Mouse (Mus musculus): ENCODE results near the gene F8. TPM values are rescaled to one million over a fixed set of nuclear protein-coding genes. Genes with fewer than 3 reads are reported as not detected.
"Not testable (repeated sequence)": the region's sequence is repeated elsewhere in the genome, so short reads cannot be mapped to it uniquely, and the experiment has no call there.

Gene F8
- polyA plus RNA-seq, 1 experiment from 2014 or later, result 1.6 TPM

DNA sequence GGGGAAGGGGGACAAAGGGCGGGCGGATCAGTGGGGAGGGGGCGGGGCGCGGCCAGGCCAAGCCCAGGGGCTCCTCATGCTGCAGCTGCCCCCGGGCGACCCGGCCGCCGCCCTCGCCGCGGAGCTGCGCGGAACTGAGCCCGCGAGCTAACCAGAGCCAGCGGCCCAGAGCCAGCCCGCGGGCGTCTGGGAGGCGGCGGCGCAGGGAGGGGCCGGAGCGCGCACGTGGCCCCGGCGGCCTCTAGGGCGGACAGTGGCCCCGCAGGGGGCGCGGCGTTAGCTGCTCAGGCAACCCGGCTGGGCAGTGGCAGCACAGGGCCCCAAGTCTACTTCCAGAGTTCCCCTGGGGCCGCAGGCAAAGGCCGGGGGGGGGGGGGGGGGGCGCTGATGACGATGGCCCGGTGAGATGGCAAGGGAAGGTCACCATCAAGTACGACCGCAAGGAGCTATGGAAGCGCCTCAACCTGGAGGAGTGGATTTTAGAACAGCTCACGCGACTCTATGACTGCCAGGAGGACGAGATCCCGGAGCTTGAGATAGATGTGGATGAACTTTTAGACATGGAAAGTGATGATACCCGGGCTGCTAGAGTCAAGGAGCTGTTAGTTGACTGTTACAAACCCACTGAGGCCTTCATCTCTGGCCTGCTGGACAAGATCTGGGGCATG is 226.7 kb downstream of the F8 start:
- H3K4me1 ChIP-seq (replicated peaks; ENCODE audit: control insufficient read depth, insufficient read depth, low read length), result no peaks in the 10 kb centered on the region
- no peaks in the 10 kb centered on the region for H3K36me3 ChIP-seq (ENCODE audit: control insufficient read depth, insufficient read depth, low read length)
- 29% methylated on average over 19 of the region's 49 CpGs for WGBS
- H3K27me3 ChIP-seq (ENCODE audit: control insufficient read depth, insufficient read depth, low read length), result no peaks in the 10 kb centered on the region
- peak overlapping the region; percentile 50 for H3K4me2 ChIP-seq (ENCODE audit: low read depth, low read length, severe bottlenecking)
- no peaks in the 10 kb centered on the region for H3K9me3 ChIP-seq (ENCODE audit: control insufficient read depth, low read length)
- H3K4me3 ChIP-seq (ENCODE audit: low read depth, low read length), result peak overlapping the region; percentile 33
- H3K27ac ChIP-seq (ENCODE audit: low read depth, low read length), result no peak overlapping the region
- peak; percentile 74 for DNase-seq (ENCODE audit: low spot score)
- peak; percentile 82 for ATAC-seq (replicated peaks; ENCODE audit: low FRiP score)
- peak overlapping the region; percentile 44; the same call in 1 of the 2 replicates for H3K9ac ChIP-seq (ENCODE audit: low read length)

DNA sequence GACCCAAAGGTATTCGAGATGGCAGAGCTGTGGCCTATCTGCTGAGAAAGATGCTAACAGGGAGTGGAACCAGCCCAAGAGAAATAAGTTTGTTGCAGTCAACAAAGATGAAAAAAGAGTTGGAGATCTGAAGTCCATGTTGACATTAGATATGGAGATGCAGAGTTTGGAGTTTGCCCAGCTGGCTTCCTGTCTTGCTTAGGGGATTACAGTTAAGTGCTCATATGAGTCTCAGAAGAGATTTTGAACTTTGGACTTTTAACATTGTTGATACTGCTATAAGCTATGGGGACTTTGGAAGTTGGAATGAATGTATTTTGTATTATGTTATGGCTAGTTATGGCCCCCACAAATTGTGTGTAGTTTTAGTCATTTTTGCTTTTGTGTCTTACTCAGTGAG is 230.2 kb downstream of the F8 start:
- 61% methylated on average over 1 of the region's 1 CpGs for WGBS
- no peaks in the 10 kb centered on the region for H3K27me3 ChIP-seq (ENCODE audit: control insufficient read depth, insufficient read depth, low read length)
- no peaks in the 10 kb centered on the region for H3K36me3 ChIP-seq (ENCODE audit: control insufficient read depth, insufficient read depth, low read length)
- H3K4me3 ChIP-seq (ENCODE audit: low read depth, low read length), result no peak overlapping the region
- no peak overlapping the region for H3K27ac ChIP-seq (ENCODE audit: low read depth, low read length)
- DNase-seq (ENCODE audit: low spot score) (no peak), ATAC-seq (replicated peaks; ENCODE audit: low FRiP score) (no peak)
- no peak overlapping the region for H3K4me2 ChIP-seq (ENCODE audit: low read depth, low read length, severe bottlenecking)
- H3K4me1 ChIP-seq (replicated peaks; ENCODE audit: control insufficient read depth, insufficient read depth, low read length), result no peaks in the 10 kb centered on the region
- H3K9ac ChIP-seq (ENCODE audit: low read length), result no peak overlapping the region
- no peaks in the 10 kb centered on the region for H3K9me3 ChIP-seq (ENCODE audit: control insufficient read depth, low read length)

DNA sequence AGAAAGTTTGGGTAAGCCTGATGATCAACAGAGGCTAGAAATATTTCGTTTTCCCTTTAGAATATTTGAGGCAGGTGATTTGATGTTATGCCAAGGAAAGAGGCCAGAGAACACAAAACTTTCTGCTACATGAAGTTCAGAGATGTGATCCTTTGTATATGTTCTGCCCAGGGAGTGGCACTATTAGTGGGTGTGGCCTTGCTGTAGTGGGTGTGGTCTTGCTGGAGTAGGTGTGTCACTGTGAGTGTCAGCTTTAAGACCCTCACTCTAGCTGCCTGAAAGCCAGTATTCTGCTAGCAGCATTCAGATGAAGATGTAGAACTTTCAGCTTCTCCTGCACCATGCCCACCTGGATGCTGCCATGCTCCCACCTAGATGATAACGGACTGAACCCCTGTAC is 232.1 kb downstream of the F8 start:
- Histone ChIP-seq H3K9me3 (ENCODE audit: control insufficient read depth, low read length) (no peaks in the 10 kb centered on the region), H3K9ac (ENCODE audit: low read length) (no peak overlapping the region), H3K36me3 (ENCODE audit: control insufficient read depth, insufficient read depth, low read length) (no peaks in the 10 kb centered on the region), H3K4me3 (ENCODE audit: low read depth, low read length) (no peak overlapping the region), H3K27ac (ENCODE audit: low read depth, low read length) (no peak overlapping the region), H3K4me2 (ENCODE audit: low read depth, low read length, severe bottlenecking) (no peak overlapping the region), H3K4me1 (replicated peaks; ENCODE audit: control insufficient read depth, insufficient read depth, low read length) (no peaks in the 10 kb centered on the region), H3K27me3 (ENCODE audit: control insufficient read depth, insufficient read depth, low read length) (no peaks in the 10 kb centered on the region)
- WGBS, result 84% methylated on average over 2 of the region's 2 CpGs
- DNase-seq (ENCODE audit: low spot score), result no peak
- no peak for ATAC-seq (replicated peaks; ENCODE audit: low FRiP score)

DNA sequence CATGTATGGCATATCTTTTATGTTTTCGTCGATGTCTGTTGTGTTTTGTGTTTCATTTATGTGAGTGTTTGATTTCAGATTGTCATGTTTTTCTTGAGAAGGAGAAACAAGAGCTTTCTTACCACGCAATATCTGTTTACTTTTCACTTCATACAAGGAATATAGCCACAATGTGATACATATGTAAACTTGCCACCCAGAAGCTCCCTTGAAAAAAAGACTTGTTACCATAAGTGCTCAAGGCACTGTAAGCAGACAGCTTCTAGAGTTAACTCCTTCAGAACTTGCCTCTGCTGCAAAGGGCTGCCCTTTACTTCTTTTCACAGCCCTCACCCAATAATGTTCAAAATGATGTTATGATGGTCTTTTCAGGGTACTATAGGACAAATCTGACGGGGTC is 234.0 kb downstream of the F8 start:
- no peaks in the 10 kb centered on the region for H3K4me1 ChIP-seq (replicated peaks; ENCODE audit: control insufficient read depth, insufficient read depth, low read length)
- H3K4me3 ChIP-seq (ENCODE audit: low read depth, low read length), result no peak overlapping the region
- DNase-seq (ENCODE audit: low spot score) (no peak), ATAC-seq (replicated peaks; ENCODE audit: low FRiP score) (no peak)
- WGBS, result 87% methylated on average over 4 of the region's 4 CpGs
- no peaks in the 10 kb centered on the region for H3K36me3 ChIP-seq (ENCODE audit: control insufficient read depth, insufficient read depth, low read length)
- no peak overlapping the region for H3K27ac ChIP-seq (ENCODE audit: low read depth, low read length)
- no peaks in the 10 kb centered on the region for H3K9me3 ChIP-seq (ENCODE audit: control insufficient read depth, low read length)
- no peak overlapping the region for H3K9ac ChIP-seq (ENCODE audit: low read length)
- H3K4me2 ChIP-seq (ENCODE audit: low read depth, low read length, severe bottlenecking), result no peak overlapping the region
- H3K27me3 ChIP-seq (ENCODE audit: control insufficient read depth, insufficient read depth, low read length), result no peaks in the 10 kb centered on the region

GRCm38 (mm10) chrX:75143124-75143555 is 239.3 kb downstream of the F8 start:
- H3K4me2 ChIP-seq (ENCODE audit: low read depth, low read length, severe bottlenecking), result peak overlapping the region; percentile 44; the same call in 1 of the 2 replicates
- not testable (repeated sequence) for H3K4me1 ChIP-seq (replicated peaks; ENCODE audit: control insufficient read depth, insufficient read depth, low read length); H3K9ac ChIP-seq (ENCODE audit: low read length); H3K9me3 ChIP-seq (ENCODE audit: control insufficient read depth, low read length); H3K27ac ChIP-seq (ENCODE audit: low read depth, low read length); H3K27me3 ChIP-seq (ENCODE audit: control insufficient read depth, insufficient read depth, low read length); H3K36me3 ChIP-seq (ENCODE audit: control insufficient read depth, insufficient read depth, low read length)
- peak overlapping the region; percentile 29; the same call in 1 of the 2 replicates for H3K4me3 ChIP-seq (ENCODE audit: low read depth, low read length)
- WGBS, result 18% methylated on average over 27 of the region's 42 CpGs
- peak; percentile 36 for ATAC-seq (replicated peaks; ENCODE audit: low FRiP score)
- DNase-seq (ENCODE audit: low spot score), result peak; percentile 51

DNA sequence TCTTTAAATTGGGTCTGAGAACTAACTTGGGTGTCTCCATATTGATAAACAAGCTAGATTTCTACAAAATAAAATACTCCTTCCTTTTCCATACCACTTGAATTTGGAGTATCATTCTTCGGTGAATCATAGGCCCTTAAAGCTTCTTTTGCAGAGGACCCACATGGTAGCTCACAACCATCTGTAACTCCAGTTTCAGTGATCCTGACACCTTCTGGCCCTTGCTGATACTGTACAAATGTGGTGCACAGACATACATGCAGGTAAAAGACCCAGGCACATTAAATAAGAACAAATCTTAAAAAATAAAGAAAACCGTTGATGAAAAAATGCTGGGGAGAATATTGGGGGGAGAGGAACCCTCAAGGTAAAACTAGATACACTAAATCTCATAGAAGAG is 244.2 kb downstream of the F8 start:
- ATAC-seq (replicated peaks; ENCODE audit: low FRiP score) (no peak), DNase-seq (ENCODE audit: low spot score) (no peak)
- Histone ChIP-seq H3K9ac (ENCODE audit: low read length) (no peak overlapping the region), H3K36me3 (ENCODE audit: control insufficient read depth, insufficient read depth, low read length) (no peaks in the 10 kb centered on the region), H3K9me3 (ENCODE audit: control insufficient read depth, low read length) (no peaks in the 10 kb centered on the region), H3K4me1 (replicated peaks; ENCODE audit: control insufficient read depth, insufficient read depth, low read length) (no peaks in the 10 kb centered on the region), H3K4me2 (ENCODE audit: low read depth, low read length, severe bottlenecking) (no peak overlapping the region), H3K27ac (ENCODE audit: low read depth, low read length) (no peak overlapping the region), H3K27me3 (ENCODE audit: control insufficient read depth, insufficient read depth, low read length) (no peaks in the 10 kb centered on the region), H3K4me3 (ENCODE audit: low read depth, low read length) (no peak overlapping the region)
- WGBS, result 94% methylated on average over 2 of the region's 2 CpGs

DNA sequence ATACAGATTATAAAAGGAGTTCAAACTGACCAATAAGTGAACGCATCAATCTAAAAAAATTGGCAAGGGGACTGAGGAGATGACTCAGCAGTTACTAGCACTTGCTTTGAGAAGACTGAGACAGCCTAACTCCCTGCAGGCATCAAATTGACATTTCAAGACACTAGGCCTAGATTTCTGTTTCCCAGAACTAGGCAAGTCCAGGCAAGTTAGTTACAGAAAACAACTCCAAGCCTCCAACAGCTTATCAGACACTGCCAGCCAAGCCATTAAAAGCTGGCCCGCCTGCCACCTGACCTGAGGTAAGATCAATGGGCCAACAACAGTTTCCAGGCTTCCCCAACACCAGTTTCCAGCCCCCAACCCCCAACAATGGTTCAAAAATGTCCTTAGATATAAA is 244.7 kb downstream of the F8 start:
- Histone ChIP-seq H3K9ac (ENCODE audit: low read length) (no peak overlapping the region), H3K4me1 (replicated peaks; ENCODE audit: control insufficient read depth, insufficient read depth, low read length) (no peaks in the 10 kb centered on the region), H3K27ac (ENCODE audit: low read depth, low read length) (no peak overlapping the region), H3K4me3 (ENCODE audit: low read depth, low read length) (no peak overlapping the region), H3K36me3 (ENCODE audit: control insufficient read depth, insufficient read depth, low read length) (no peaks in the 10 kb centered on the region), H3K27me3 (ENCODE audit: control insufficient read depth, insufficient read depth, low read length) (no peaks in the 10 kb centered on the region), H3K4me2 (ENCODE audit: low read depth, low read length, severe bottlenecking) (no peak overlapping the region), H3K9me3 (ENCODE audit: control insufficient read depth, low read length) (no peaks in the 10 kb centered on the region)
- WGBS, result 88% methylated on average over 2 of the region's 2 CpGs
- no peak for DNase-seq (ENCODE audit: low spot score)
- ATAC-seq (replicated peaks; ENCODE audit: low FRiP score), result no peak

DNA sequence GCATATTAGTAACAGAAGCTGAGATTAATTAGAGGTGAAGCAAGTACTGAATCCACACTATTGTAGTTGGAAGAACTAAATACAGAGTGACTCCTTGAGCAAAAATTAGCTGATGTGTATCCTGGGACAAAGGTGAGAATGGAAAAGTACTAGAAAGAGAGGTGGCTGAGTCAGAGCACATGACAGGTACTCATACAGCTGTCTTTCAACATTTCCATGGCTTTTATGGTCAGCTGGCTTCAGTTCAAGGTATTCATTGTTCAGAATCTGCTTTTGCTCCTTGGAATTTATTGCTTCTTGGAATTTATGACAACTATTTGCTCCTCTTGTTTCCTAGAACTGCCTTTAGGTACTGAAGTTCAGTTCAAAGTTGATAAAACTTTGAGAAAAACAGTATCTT is 245.5 kb downstream of the F8 start:
- Histone ChIP-seq H3K36me3 (ENCODE audit: control insufficient read depth, insufficient read depth, low read length) (no peaks in the 10 kb centered on the region), H3K9ac (ENCODE audit: low read length) (no peak overlapping the region), H3K4me3 (ENCODE audit: low read depth, low read length) (no peak overlapping the region), H3K4me1 (replicated peaks; ENCODE audit: control insufficient read depth, insufficient read depth, low read length) (no peaks in the 10 kb centered on the region), H3K27me3 (ENCODE audit: control insufficient read depth, insufficient read depth, low read length) (no peaks in the 10 kb centered on the region), H3K9me3 (ENCODE audit: control insufficient read depth, low read length) (no peaks in the 10 kb centered on the region), H3K4me2 (ENCODE audit: low read depth, low read length, severe bottlenecking) (no peak overlapping the region), H3K27ac (ENCODE audit: low read depth, low read length) (no peak overlapping the region)
- DNase-seq (ENCODE audit: low spot score) (no peak), ATAC-seq (replicated peaks; ENCODE audit: low FRiP score) (no peak)

DNA sequence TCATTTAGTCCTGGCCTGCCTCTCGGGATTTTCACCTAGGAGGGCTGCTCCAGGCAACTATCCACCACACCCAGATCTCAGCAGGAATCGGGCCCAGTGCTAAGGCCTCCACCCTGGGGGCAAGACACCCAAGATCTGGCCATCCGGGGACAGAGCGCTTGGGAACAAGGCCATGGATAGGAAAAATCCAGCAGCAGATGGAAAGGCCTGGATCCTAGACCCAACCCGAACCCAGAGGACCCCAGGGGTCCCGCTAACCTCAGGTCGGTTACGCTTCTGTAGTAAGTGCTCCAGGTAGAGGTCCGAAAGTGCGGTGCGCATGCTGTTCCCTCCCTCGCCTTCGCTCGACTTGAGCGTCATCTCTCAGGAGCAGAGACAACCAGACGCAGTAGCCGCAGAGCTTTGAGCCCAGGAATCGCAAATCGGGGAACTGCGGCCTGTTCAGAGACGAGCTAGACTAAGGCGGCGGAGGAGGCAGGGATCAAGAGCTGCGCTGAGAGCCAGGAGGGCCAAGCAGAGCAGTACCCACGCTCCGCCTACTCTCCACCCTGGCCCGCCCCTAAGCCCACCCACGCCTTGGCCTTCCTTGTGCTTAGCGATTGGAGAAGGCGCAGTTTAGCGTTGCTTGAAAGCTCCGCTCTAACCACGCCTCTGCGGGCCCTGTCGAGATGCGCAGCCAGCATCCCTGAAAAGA is 251.8 kb downstream of the F8 start, which contains the start of gene Mpp1:
TSS of gene Mpp1 (minus strand) at position 550 of the 694 bp plus-strand sequence.
- Histone ChIP-seq H3K4me3 (ENCODE audit: low read depth, low read length) (peak within 1 kb of the TSS; percentile 43), H3K36me3 (ENCODE audit: control insufficient read depth, insufficient read depth, low read length) (no peaks in the 10 kb centered on the region), H3K27me3 (ENCODE audit: control insufficient read depth, insufficient read depth, low read length) (no peaks in the 10 kb centered on the region), H3K4me2 (ENCODE audit: low read depth, low read length, severe bottlenecking) (peak within 1 kb of the TSS; percentile 51), H3K9me3 (ENCODE audit: control insufficient read depth, low read length) (no peaks in the 10 kb centered on the region), H3K27ac (ENCODE audit: low read depth, low read length) (no peak within 1 kb of the TSS), H3K9ac (ENCODE audit: low read length) (peak within 1 kb of the TSS; percentile 60), H3K4me1 (replicated peaks; ENCODE audit: control insufficient read depth, insufficient read depth, low read length) (no peaks in the 10 kb centered on the region)
- WGBS, result 14% methylated on average over 35 of the region's 36 CpGs
- peak; percentile 88 for DNase-seq (ENCODE audit: low spot score)
- peak; percentile 100 for ATAC-seq (replicated peaks; ENCODE audit: low FRiP score)

Measured in forebrain, embryonic 11.5 days (tissue).